Mouse (Mus musculus) embryo, embryonic 11.5 days (tissue): ENCODE data around the gene Cog2.

Experiments used
- DNase-seq: peaks from one replicate; pipeline ENCODE4 v3.0.0-alpha.2; 2012; ENCODE audit warnings: low read depth, low spot score

Cog2 gene

GRCm38 (mm10) chr8:124520249-124521080, at the start of gene Cog2:
Cog2 (plus strand) TSS chr8:124520767.
- peak; percentile 87 for DNase-seq

GRCm38 (mm10) chr8:124475690-124476089, 44.9 kb upstream of the Cog2 start:
- no peak for DNase-seq

- no peak for DNase-seq
Measured at GRCm38 (mm10) chr8:124476701-124477100, 43.9 kb upstream of the Cog2 start.

- no peak for DNase-seq
Measured at GRCm38 (mm10) chr8:124479251-124479650, 41.3 kb upstream of the Cog2 start.

- DNase-seq, result no peak
Measured at GRCm38 (mm10) chr8:124480321-124480720, 40.2 kb upstream of the Cog2 start.

- DNase-seq, result no peak
Measured at GRCm38 (mm10) chr8:124482790-124483189, 37.8 kb upstream of the Cog2 start.

GRCm38 (mm10) chr8:124483356-124484115, 37.0 kb upstream of the Cog2 start:
- no peak for DNase-seq

GRCm38 (mm10) chr8:124489311-124489710, 31.3 kb upstream of the Cog2 start:
- DNase-seq, result no peak

- no peak for DNase-seq
Measured at GRCm38 (mm10) chr8:124489786-124490185, 30.8 kb upstream of the Cog2 start.

GRCm38 (mm10) chr8:124494397-124494796, 26.2 kb upstream of the Cog2 start:
- DNase-seq, result no peak

- DNase-seq, result no peak
Measured at GRCm38 (mm10) chr8:124494955-124495354, 25.6 kb upstream of the Cog2 start.

GRCm38 (mm10) chr8:124495676-124496075, 24.9 kb upstream of the Cog2 start:
- DNase-seq, result no peak

- DNase-seq, result no peak
Measured at GRCm38 (mm10) chr8:124496266-124496665, 24.3 kb upstream of the Cog2 start.

GRCm38 (mm10) chr8:124496871-124497270, 23.7 kb upstream of the Cog2 start:
- no peak for DNase-seq

GRCm38 (mm10) chr8:124498398-124498797, 22.2 kb upstream of the Cog2 start:
- no peak for DNase-seq

- DNase-seq, result no peak
Measured at GRCm38 (mm10) chr8:124499236-124499937, 21.2 kb upstream of the Cog2 start.

- DNase-seq, result no peak
Measured at GRCm38 (mm10) chr8:124499938-124500239, 20.7 kb upstream of the Cog2 start.

- no peak for DNase-seq
Measured at GRCm38 (mm10) chr8:124505626-124506025, 14.9 kb upstream of the Cog2 start.

GRCm38 (mm10) chr8:124507572-124508320, 12.8 kb upstream of the Cog2 start:
- DNase-seq, result no peak

GRCm38 (mm10) chr8:124508321-124508695, 12.3 kb upstream of the Cog2 start:
- DNase-seq, result no peak

- no peak for DNase-seq
Measured at GRCm38 (mm10) chr8:124509156-124509555, 11.4 kb upstream of the Cog2 start.

- DNase-seq, result no peak
Measured at GRCm38 (mm10) chr8:124516039-124516438, 4.5 kb upstream of the Cog2 start.
